Mouse (Mus musculus) hematopoietic stem cell, adult 5-6 weeks (primary cell): Measurements from ENCODE around the gene Gimap8. TPM values are rescaled to one million over a fixed set of nuclear protein-coding genes. Genes with fewer than 3 reads are reported as not detected.
"Not testable (repeated sequence)": the region's sequence is repeated elsewhere in the genome, so short reads cannot be mapped to it uniquely, and the experiment has no call there.

ENCODE experiments used
- ATAC-seq, 2 experiments: fragments of 125-278 bp in 1 of 2; replicated peaks in 1 of 2; 2 replicates each; pipeline ENCODE4 v1.8.0; 2016 to 2017; ENCODE audit warnings: inconsistent platforms in 2 of 2, mild to moderate bottlenecking in 2 of 2, moderate number of reproducible peaks in 2 of 2, low read depth in 1 of 2, moderate TSS enrichment in 1 of 2; ENCODE audit not compliant: low FRiP score in 2 of 2, poor library complexity in 2 of 2, severe bottlenecking in 2 of 2, insufficient read depth in 1 of 2, low TSS enrichment in 1 of 2
- total RNA-seq: library from RNA; stranded (forward); fragments of 172-1452, 232-1000 nt; gene quantifications from 2 replicates; pipeline ENCODE4 v1.2.3, GENCODE M21; 2017

Gimap8 gene
- total RNA-seq = 52.3 and 68.2 TPM in 2 replicates

DNA sequence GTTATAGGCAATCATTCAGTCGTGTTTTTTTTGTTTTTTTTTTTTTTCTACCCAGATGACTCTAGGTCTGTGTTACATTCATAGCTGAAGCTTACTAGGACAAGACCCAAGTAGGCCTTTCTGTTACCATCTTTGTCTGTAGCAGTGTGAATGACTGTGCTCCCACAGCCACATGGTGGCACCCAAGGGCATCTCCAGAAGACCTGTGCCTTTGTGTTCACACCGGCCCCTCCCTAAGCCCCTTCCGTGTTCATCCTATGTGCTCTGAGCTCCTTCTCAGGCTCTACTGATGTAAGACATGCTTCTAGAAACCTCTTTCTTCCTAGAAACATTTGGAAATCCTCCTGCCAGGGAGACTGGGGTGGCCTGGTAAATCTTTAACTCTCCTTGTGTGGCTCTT, at the start of gene Gimap8:
TSS of gene Gimap8 (plus strand) at position 240 of the 400 bp plus-strand sequence.
- ATAC-seq = peak; percentile 84 to 87

DNA sequence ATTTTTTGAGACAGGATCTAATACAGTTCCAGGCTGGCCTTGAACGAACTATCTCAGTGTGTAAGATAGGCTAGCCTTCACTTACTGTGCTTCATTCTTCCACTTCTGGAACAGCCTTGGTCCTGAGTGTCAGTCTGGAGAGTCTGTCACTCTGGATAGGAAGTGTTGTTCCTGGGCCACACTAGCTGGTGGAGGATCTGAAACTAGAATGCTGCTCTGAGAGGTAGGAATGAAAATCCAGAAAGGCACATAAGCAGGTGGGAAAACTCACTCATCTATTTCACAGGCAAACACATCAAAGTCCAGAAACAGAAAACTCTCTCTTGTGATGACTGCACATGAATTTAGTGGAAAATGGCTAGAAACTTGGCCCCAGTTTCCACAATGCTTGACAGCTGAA, 46.4 kb upstream of the Gimap8 start:
- no peak for ATAC-seq

DNA sequence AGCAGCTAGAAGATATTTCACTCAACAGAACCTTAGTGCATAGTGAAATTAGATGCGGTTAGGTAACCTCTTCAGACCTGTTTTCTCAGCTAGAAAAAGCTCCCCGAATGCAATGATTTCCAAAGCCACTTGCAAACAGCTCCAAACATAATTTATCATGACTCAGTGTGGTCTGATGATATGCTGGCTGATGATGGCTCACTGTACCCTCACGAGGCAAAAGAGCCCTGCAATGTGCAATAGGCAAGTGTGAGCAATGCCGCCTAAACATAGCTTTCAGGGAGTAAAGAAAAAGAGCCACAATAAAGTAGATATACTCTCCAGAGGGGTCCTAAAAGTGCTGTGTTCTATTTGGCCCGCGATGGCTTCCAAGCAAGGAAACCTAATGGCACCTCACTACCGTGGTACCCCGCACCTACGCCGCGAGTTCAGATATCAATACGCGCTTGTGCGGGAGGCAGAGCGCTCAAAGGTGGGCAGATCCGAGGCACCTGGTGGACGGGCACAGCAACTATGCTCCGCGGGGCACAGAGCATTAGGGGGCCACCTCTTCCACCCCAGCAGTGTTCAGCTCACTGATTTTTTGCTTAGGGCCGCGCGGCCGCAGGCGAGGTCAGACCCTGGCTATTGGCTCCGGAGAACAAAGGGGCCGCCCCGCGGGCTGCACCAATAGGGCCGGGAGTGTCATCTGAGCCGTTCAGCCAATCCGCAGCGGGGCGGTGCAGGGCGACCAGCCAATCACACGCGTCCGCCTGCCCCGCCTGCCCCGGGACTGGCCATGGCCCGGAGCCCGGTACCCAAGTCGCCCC, 45.6 kb upstream of the Gimap8 start, which contains the start of gene Zfp775:
TSS of gene Zfp775 (plus strand) at position 793 of the 809 bp plus-strand sequence.
- ATAC-seq = peak; percentile 97 to 100

DNA sequence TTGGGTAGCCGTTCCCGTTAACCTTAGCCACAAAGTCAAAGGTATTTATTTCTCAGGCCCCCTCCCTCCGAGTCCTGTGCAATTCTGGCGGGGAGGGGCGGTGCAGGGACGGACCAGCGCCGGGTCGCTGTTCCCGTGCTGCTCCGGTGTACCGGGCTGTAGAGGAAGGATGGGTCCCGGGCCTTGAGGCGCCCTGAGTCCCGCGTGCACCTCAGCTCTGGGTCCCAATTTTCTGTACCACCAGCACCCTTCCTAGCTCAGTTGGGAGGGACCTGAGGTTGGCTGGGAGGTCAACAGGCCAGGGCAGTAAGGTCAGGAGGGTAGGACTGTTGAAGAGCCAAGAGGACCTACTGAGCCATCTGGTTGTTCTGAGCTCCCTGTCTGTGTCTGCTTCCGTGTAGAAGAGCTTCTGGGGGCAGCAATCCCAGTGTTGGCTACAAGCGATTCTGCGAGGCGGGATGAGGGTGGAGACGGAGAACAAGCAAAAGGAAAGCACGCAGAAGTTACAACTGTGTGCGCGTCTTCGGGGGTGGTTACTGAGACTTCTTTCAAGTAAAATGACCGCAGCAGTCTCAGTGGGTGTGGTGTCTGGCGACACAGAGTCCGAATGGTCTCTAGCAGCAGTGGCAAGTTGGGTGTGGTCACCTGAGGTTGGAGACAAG, 44.8 kb upstream of the Gimap8 start:
- ATAC-seq = peak; percentile 12 to 59; a peak in 2 of 4 replicates

DNA sequence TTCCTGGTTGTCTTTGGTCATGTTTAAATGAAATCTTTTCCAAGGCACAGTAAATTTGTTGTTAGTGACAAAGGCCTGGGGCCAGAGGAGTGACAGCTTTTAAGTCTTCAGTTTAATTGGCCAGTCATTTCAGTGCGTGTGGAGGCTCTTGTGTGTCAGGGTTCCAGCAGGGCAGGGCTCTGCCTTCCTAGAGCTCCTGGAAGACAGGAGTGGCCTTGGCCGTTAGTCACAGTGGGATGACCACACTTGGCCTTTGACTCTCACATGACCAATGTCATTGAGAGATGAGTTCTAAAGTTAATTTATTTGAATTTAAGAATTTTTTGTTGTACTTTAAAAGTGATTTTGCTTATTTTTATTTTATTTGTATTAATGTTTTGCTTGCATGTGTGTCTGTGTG, 38.9 kb upstream of the Gimap8 start:
- ATAC-seq = no peak

DNA sequence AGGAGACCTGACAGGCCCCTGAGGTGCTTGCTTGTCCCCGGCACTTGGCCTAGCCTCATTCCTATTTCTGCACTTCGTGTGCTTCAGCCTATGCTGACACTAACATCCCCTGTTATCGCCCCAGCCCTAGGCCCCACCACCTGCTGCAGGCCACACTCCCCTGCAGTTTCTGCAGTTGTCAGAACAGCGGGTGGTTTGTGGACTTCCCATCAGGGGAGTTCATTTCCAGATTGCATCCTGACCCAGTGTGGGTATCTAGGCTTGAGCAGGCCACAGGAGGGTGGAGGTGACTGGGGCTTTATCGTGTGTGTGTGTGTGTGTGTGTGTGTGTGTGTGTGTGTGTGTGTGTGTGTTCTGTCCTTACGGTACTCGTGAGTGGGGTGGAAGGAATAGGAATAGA, 37.5 kb upstream of the Gimap8 start:
- peak in 1 of 2 experiments; percentile 14; a peak in 1 of 4 replicates for ATAC-seq

DNA sequence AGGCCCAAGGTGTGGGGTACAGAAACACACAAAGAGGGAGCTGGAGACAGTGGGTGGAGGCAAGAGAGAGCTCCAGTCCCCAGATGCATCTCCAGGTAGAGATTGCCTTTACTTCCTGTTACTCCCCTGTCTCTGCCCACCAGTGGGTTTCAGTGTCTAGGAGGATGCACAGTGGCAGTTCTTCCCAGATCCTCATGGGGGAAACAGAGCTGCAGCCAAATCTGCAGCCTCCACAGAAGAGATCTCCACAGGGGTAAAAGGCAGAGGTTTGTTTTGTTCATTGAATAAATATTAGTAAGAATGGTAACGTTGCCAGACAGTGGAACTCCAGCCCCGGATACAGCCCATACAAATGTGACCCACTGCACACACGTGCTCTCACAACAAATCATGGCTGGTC, 36.4 kb upstream of the Gimap8 start:
- ATAC-seq = no peak

DNA sequence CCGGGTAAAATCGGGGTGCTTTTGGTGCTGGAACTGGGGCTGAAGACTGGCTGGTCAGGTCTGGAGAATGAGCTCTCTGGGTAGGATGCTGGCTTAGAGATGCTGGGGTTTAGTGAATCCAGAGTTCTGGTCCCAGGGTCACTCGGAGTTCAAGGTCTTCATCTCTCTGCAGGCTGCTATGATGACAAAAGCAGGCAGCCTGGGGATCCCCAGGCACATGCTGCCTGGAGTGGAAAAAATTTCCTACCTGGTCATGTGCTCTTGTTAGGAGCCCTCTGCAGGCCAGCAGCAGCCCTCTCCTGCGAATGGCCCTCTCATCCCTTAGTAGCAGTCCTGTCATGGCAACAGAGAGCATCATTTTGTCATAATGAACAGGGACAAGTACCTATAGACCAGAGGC, 33.6 kb upstream of the Gimap8 start:
- ATAC-seq = no peak

DNA sequence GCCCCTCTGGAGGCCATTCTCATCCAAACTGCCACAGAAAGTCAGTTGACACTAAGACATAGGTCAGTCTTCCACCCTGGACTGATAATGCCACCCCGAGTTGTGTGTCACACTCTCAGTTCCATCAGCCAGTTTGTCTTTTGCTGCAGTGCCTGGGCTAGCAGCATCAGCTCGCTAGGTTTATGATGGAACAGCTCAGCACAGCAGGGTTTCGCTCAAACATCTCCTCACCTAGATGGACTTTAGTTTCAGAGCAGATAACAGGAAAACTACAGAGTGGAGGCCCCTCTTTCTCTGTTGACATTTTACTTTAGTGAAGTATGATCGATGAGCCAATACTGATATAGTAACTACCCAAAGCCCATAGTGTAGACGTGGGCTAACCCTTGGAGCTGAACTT, 32.3 kb upstream of the Gimap8 start:
- no peak for ATAC-seq

DNA sequence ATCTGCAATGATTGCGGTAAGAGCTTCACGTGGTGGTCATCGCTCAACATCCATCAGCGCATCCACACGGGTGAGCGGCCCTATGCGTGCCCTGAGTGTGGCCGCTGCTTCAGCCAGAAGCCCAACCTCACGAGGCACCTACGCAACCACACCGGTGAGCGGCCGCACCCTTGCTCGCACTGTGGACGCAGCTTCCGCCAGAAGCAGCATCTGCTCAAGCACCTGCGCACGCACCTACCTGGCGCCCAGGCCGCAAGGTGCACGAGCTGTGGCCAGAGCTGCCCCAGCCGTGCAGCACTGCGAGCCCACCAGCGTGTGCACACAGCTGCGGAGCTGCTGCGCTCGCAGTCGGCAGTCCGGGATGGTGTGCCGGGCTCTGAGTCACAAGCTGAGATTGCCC, 27.0 kb upstream of the Gimap8 start:
- no peak for ATAC-seq

DNA sequence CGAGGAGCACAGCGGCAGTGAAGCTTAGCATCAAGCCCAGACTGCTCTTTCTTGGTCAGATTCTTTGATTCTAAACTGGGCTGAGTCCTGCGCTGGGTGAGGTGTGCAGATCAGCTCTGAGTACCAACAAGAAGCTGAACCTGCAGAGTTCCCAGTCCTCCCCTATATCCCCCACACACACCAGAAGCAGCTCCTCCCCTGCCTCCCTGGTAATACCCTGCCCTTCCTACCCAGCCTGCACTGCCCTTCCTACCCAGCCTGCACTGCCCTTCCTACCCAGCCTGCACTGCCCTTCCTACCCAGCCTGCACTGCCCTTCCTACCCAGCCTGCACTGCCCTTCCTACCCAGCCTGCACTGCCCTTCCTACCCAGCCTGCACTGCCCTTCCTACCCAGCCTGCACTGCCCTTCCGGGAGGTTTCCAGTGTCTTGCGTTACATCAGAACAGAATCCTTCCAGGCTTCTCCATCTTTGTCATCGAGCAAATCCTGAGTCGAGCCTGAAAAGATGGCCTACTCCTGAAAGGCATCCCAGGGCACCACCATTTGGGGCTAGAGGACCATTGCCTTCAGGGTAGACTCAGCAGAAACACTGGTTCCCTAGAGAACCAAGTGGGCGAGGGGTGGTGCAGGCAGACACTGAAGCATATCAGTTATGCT, 24.7 kb upstream of the Gimap8 start:
- ATAC-seq = not testable (repeated sequence)

DNA sequence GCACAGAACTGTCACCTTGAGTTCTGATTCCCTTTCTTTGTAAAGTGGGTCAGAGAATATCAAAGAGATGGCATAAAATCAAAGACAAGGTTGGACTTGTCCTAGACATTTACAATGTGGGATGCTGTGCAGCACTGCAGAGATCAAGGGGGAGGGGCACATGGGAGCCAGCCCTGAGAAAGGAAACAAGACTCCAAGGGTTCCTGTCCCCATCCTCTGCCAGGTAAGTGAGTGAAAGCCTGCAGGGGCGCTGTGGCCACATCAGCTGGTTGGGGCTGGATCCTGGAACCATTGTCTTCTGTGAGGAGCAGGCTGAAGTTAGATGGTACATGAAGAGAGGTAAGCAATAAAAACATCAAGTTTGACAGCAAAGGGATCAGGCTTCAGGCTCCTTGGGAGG, 23.6 kb upstream of the Gimap8 start:
- no peak for ATAC-seq

DNA sequence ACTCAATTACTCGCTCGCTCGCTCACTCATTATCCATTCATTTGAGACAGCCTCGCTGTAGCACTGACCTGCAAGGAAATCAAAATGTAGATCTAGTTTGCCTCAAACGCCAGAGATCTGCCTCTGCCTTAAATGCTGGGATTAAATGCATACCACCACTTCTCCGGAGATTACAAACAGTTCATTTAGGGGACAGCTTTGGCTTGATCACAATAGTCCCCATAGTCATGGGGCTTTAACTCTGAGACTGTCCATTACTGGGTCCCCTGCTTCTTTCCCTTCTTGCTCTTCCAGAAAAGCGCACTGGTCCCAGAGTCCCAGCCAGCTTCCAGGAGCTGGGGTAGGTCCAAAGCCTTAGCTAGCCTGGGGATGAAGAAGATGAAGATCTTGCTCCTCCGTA, 20.6 kb upstream of the Gimap8 start, which contains the start of gene AI854703:
TSS of gene AI854703 (plus strand) at position 301 of the 400 bp plus-strand sequence.
- ATAC-seq = no peak

DNA sequence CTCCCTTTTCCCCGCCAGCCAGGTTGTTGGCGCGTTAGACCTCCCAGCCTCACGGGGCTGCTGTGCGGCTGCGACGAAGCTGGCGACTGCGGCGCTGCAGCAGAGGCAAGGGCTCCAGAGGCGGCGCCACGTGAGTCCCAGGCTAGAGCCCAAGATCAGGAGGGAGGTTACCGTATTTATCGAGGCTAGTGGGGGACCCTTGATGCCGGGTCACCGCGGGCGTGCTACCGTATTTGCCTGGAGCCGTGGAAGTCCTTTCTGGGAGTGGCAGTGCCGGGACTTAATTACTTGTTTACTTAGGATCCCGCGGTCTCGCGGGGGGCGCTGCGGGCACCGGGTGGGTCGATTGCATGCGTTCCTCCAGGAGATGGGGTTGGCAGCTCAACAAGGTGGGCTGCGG, 20.1 kb upstream of the Gimap8 start:
- ATAC-seq = peak; percentile 50 to 54; a peak in 3 of 4 replicates

DNA sequence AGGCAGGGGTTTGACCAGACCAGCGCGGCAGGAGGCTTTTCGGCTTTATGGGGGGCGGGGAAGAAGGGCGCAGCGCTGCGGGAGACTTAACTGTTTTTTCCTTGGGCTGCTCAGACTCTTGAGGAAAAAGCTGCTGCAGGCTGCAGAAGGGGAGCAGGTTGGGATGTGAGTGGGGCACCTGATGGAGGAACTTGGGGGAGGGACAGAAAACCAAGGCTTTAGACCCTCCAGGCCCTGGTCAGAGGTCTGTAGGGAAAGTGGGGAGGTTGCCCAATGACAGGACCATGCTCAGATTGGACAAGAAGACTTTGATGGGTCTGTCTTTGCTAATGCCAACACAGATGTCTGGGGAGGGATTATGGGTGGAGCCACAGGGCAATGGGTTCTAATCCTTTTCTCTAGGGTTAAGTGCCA, 19.5 kb upstream of the Gimap8 start:
- no peak for ATAC-seq

DNA sequence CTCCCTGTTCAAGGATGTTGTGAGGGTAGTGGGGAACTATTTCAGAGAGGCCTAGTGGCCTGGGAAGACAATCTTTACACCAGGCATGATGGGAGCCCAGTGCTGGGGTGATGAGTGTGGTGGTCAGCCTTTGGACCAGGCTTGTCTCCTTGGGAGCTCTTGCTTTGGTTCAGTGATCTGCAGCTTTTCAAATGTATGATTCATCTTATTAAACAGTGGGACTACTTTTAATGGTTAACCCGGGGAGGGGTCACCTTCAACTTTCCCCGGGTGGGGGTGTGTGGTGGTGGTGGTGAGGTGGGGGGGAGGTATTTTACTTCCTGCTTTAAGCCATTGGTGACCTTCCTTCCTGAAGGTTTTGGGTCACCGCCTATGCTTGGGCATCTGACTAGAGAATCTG, 18.7 kb upstream of the Gimap8 start:
- no peak for ATAC-seq

DNA sequence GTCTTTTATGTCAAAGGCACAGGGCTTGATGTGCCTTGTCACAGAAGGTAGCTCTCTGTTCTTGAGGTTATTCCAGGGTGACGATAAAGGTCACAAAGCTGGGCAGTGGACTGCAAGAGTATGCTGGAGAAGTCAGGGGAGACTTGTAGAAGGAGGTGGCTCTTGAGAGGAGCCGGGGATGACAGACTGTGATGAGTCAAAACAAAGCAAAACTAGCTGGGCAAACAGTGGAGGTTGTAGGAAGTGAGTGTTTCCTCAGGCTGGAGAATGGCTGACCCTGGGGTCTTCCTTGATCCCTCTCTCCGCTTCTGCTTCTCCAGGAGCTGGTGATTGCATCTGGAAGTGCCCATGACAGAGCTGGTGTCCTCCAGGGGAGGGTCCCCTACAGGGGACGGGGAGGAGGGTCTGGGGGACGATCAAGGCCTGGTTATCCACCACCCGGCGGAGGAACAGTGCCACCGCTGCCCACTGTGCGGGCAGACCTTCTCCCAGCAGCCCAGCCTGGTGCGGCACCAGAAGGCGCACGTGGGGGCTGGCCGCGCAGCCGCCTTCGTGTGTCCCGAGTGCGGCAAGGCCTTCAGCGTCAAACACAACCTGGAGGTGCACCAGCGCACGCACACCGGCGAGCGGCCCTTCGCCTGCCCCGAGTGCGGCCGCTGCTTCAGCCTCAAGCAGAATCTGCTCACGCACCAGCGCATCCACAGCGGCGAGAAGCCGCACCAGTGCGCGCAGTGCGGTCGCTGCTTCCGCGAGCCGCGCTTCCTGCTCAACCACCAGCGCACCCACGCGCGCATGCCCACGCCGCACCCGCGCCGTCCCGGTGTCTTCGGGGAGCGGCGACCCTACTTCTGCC, 18.0 kb upstream of the Gimap8 start:
- ATAC-seq = peak in 1 of 2 experiments; percentile 31; a peak in 2 of 4 replicates
